Mouse (Mus musculus): Measurements from ENCODE around the gene Sox6. TPM values are rescaled to one million over a fixed set of nuclear protein-coding genes. Genes with fewer than 3 reads are reported as not detected.

Gene Sox6
- polyA plus RNA-seq, 1 experiment from 2014 or later = 24.3 TPM

GRCm38 (mm10) chr7:115780148-115780547 is 258.4 kb downstream of the Sox6 start:
- no peaks in the 10 kb centered on the region for H3K4me1 ChIP-seq (replicated peaks; ENCODE audit: insufficient read depth, low read length)
- no peaks in the 10 kb centered on the region for H3K27me3 ChIP-seq (ENCODE audit: insufficient read depth, low read length)
- H3K9ac ChIP-seq (ENCODE audit: low read depth, low read length) = no peak overlapping the region
- WGBS = 91% methylated on average over 4 of the region's 4 CpGs
- ATAC-seq (replicated peaks; ENCODE audit: low FRiP score, low read depth) (no peak), DNase-seq (ENCODE audit: low spot score) (no peak)
- TF ChIP-seq CTCF (IDR thresholded peaks at IDR 0.05; ENCODE audit: low read depth) = no peak
- no peaks in the 10 kb centered on the region for H3K36me3 ChIP-seq (ENCODE audit: insufficient read depth, low read length)
- no peak overlapping the region for H3K27ac ChIP-seq
- no peaks in the 10 kb centered on the region for H3K9me3 ChIP-seq (replicated peaks; ENCODE audit: low read length)
- H3K4me2 ChIP-seq (ENCODE audit: low read length) = no peak overlapping the region
- no peak overlapping the region for H3K4me3 ChIP-seq (replicated peaks; ENCODE audit: low read depth, low read length)

- no peak for ATAC-seq (replicated peaks; ENCODE audit: low FRiP score, low read depth)
These were observed 259.1 kb downstream of the Sox6 start for GRCm38 (mm10) chr7:115779544-115779943.

GRCm38 (mm10) chr7:115776736-115777135 is 261.9 kb downstream of the Sox6 start:
- H3K4me3 ChIP-seq (replicated peaks; ENCODE audit: low read depth, low read length) = no peak overlapping the region
- H3K9ac ChIP-seq (ENCODE audit: low read depth, low read length) = no peak overlapping the region
- H3K4me2 ChIP-seq (ENCODE audit: low read length) = no peak overlapping the region
- TF ChIP-seq CTCF (IDR thresholded peaks at IDR 0.05; ENCODE audit: low read depth) = no peak
- H3K4me1 ChIP-seq (replicated peaks; ENCODE audit: insufficient read depth, low read length) = no peaks in the 10 kb centered on the region
- 79% methylated on average over 7 of the region's 7 CpGs for WGBS
- DNase-seq (ENCODE audit: low spot score) = no peak
- no peaks in the 10 kb centered on the region for H3K27me3 ChIP-seq (ENCODE audit: insufficient read depth, low read length)
- H3K9me3 ChIP-seq (replicated peaks; ENCODE audit: low read length) = no peaks in the 10 kb centered on the region
- no peak overlapping the region for H3K27ac ChIP-seq
- H3K36me3 ChIP-seq (ENCODE audit: insufficient read depth, low read length) = no peaks in the 10 kb centered on the region
- ATAC-seq (replicated peaks; ENCODE audit: low FRiP score, low read depth) = no peak

More at GRCm38 (mm10) chr7:115779544-115779943, 259.1 kb downstream of the Sox6 start:
- Histone ChIP-seq H3K4me2 (ENCODE audit: low read length) (no peak overlapping the region), H3K9ac (ENCODE audit: low read depth, low read length) (no peak overlapping the region), H3K36me3 (ENCODE audit: insufficient read depth, low read length) (no peaks in the 10 kb centered on the region), H3K9me3 (replicated peaks; ENCODE audit: low read length) (no peaks in the 10 kb centered on the region), H3K27ac (no peak overlapping the region), H3K4me3 (replicated peaks; ENCODE audit: low read depth, low read length) (no peak overlapping the region), H3K27me3 (ENCODE audit: insufficient read depth, low read length) (no peaks in the 10 kb centered on the region), H3K4me1 (replicated peaks; ENCODE audit: insufficient read depth, low read length) (no peaks in the 10 kb centered on the region)
- no peak for DNase-seq (ENCODE audit: low spot score)
- TF ChIP-seq CTCF (IDR thresholded peaks at IDR 0.05; ENCODE audit: low read depth) = no peak
- 96% methylated on average over 2 of the region's 2 CpGs for WGBS

DNA sequence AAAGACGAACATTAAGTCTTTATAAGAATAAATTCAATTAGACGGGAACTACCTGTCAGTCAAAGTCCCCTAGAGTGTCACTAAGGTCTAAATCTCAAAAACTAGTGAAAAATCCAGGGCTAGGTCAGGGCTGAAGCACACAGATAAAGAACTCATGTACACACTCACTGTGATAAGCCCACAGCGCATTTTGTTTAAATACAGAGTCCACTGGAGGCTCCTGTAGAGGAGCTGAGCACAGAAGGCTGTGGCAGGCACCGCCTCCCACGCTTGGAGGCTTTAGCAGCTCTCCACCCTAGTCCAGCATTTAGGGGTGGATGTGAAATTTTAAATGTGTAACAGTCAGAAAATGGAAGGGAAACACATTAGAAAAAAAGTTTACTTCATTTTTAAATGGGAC is 262.3 kb downstream of the Sox6 start:
- Histone ChIP-seq H3K4me1 (replicated peaks; ENCODE audit: insufficient read depth, low read length) (no peaks in the 10 kb centered on the region), H3K9me3 (replicated peaks; ENCODE audit: low read length) (no peaks in the 10 kb centered on the region), H3K4me2 (ENCODE audit: low read length) (no peak overlapping the region), H3K9ac (ENCODE audit: low read depth, low read length) (no peak overlapping the region), H3K4me3 (replicated peaks; ENCODE audit: low read depth, low read length) (no peak overlapping the region), H3K36me3 (ENCODE audit: insufficient read depth, low read length) (no peaks in the 10 kb centered on the region), H3K27ac (no peak overlapping the region), H3K27me3 (ENCODE audit: insufficient read depth, low read length) (no peaks in the 10 kb centered on the region)
- no peak for ATAC-seq (replicated peaks; ENCODE audit: low FRiP score, low read depth)
- 68% methylated on average over 5 of the region's 5 CpGs for WGBS
- no peak for TF ChIP-seq CTCF (IDR thresholded peaks at IDR 0.05; ENCODE audit: low read depth)
- no peak for DNase-seq (ENCODE audit: low spot score)

DNA sequence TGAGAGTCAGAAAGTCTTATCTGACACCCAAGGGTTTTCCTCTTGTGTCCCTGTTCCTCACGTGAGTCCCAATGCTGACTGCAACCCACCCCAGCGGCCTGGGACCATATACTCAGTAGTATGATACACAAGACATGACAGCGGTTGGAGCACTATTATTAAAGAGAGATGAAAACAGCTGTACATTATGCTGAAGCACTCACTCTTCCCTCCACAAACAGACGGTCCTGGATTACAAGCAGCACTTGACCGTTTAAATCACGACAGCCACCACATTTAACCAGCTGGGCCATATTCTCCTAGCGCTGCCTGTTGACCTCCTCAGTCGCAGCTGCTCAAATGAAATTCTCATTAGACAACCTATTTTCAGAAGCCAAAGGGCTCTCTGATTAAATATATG is 272.3 kb downstream of the Sox6 start:
- H3K4me3 ChIP-seq (replicated peaks; ENCODE audit: low read depth, low read length) = no peak overlapping the region
- no peaks in the 10 kb centered on the region for H3K4me1 ChIP-seq (replicated peaks; ENCODE audit: insufficient read depth, low read length)
- TF ChIP-seq CTCF (IDR thresholded peaks at IDR 0.05; ENCODE audit: low read depth) = no peak
- no peaks in the 10 kb centered on the region for H3K27me3 ChIP-seq (ENCODE audit: insufficient read depth, low read length)
- H3K36me3 ChIP-seq (ENCODE audit: insufficient read depth, low read length) = no peaks in the 10 kb centered on the region
- no peak overlapping the region for H3K9ac ChIP-seq (ENCODE audit: low read depth, low read length)
- H3K9me3 ChIP-seq (replicated peaks; ENCODE audit: low read length) = no peaks in the 10 kb centered on the region
- no peak overlapping the region for H3K4me2 ChIP-seq (ENCODE audit: low read length)
- ATAC-seq (replicated peaks; ENCODE audit: low FRiP score, low read depth) = no peak
- 73% methylated on average over 8 of the region's 8 CpGs for WGBS
- H3K27ac ChIP-seq = no peak overlapping the region
- DNase-seq (ENCODE audit: low spot score) = no peak

DNA sequence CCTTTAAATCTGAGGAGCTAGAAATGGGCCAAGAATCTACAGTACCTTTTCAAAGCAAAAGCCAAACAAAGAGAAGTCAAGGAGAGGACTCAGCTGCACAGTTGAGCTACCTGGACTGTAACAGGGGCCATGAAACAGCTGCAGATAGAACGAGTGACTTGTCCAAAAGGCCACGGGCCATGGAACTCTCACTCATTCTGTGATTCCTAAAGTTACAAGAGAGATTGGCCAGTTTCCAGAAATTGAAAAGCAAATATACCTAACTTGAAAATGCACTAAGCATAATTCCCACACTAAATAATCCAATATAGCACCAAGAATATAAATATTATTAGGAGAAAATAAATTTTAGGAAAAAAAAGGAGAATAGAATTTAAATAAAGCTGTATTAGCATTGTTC is 274.7 kb downstream of the Sox6 start:
- no peak for DNase-seq (ENCODE audit: low spot score)
- H3K27ac ChIP-seq = no peak overlapping the region

GRCm38 (mm10) chr7:115758172-115758571 is 280.4 kb downstream of the Sox6 start:
- Histone ChIP-seq H3K27ac (no peak overlapping the region), H3K27me3 (ENCODE audit: insufficient read depth, low read length) (no peaks in the 10 kb centered on the region), H3K4me2 (ENCODE audit: low read length) (no peak overlapping the region), H3K9me3 (replicated peaks; ENCODE audit: low read length) (no peaks in the 10 kb centered on the region), H3K9ac (ENCODE audit: low read depth, low read length) (no peak overlapping the region), H3K4me3 (replicated peaks; ENCODE audit: low read depth, low read length) (no peak overlapping the region), H3K36me3 (ENCODE audit: insufficient read depth, low read length) (no peaks in the 10 kb centered on the region), H3K4me1 (replicated peaks; ENCODE audit: insufficient read depth, low read length) (no peaks in the 10 kb centered on the region)
- DNase-seq (ENCODE audit: low spot score) = no peak
- no peak for TF ChIP-seq CTCF (IDR thresholded peaks at IDR 0.05; ENCODE audit: low read depth)
- ATAC-seq (replicated peaks; ENCODE audit: low FRiP score, low read depth) = no peak
- WGBS = 15% methylated on average over 1 of the region's 1 CpGs

More for the DNA sequence above, 274.7 kb downstream of the Sox6 start:
- 42% methylated on average over 2 of the region's 2 CpGs for WGBS
- no peak for ATAC-seq (replicated peaks; ENCODE audit: low FRiP score, low read depth)
- H3K27me3 ChIP-seq (ENCODE audit: insufficient read depth, low read length) = no peaks in the 10 kb centered on the region
- H3K4me3 ChIP-seq (replicated peaks; ENCODE audit: low read depth, low read length) = no peak overlapping the region
- no peaks in the 10 kb centered on the region for H3K9me3 ChIP-seq (replicated peaks; ENCODE audit: low read length)
- no peaks in the 10 kb centered on the region for H3K36me3 ChIP-seq (ENCODE audit: insufficient read depth, low read length)
- TF ChIP-seq CTCF (IDR thresholded peaks at IDR 0.05; ENCODE audit: low read depth) = no peak
- no peak overlapping the region for H3K4me2 ChIP-seq (ENCODE audit: low read length)
- H3K9ac ChIP-seq (ENCODE audit: low read depth, low read length) = no peak overlapping the region
- no peaks in the 10 kb centered on the region for H3K4me1 ChIP-seq (replicated peaks; ENCODE audit: insufficient read depth, low read length)

Measured in kidney, postnatal 0 days (tissue).